In genomic region chr3:145986317-145987001, GRCm38 (mm10) we compare ENCODE assay signal across 11 mouse cellular contexts. TPM values are rescaled to one million over a fixed set of nuclear protein-coding genes. Genes with fewer than 3 reads are reported as not detected.
DNase-seq lines count a peak whose midpoint lies in the region; ATAC-seq lines count a peak whose summit lies in the region.
"Had no signal": no experiment of that assay in that cellular context is flagged by ENCODE, and none has a peak within 500 bp of the region (broad histone marks: within the 10 kb centered on the region; RNA-seq: fewer than 3 reads in every experiment).

No protein-coding gene starts in this region.

- H3K9ac ChIP-seq in heart, embryonic 16.5 days (ENCODE audit: low read length), result peak overlapping the region; percentile 94; the same call in 1 of the 2 replicates
- no peak overlapping the region for H3K9ac ChIP-seq in midbrain, embryonic 13.5 days (replicated peaks)
- H3K9ac ChIP-seq in embryonic facial prominence, embryonic 15.5 days, result no peak overlapping the region

- DNase-seq in heart, postnatal 14 days, result no peak
- no peak for DNase-seq in midbrain, embryonic 10.5 days (ENCODE audit: low spot score)
- peak; percentile 25 to 52 for DNase-seq in lung, postnatal 4 days
- no peak for DNase-seq in cerebellum, adult 11 months
- DNase-seq in urinary bladder, postnatal 25 days (ENCODE audit: low spot score), result no peak
- DNase-seq: cerebellum, adult 11-12 months; gastrocnemius, postnatal 10 days; kidney, postnatal 36 days had no signal

- ATAC-seq in heart, embryonic 16.5 days (replicated peaks; ENCODE audit: extremely low read depth, insufficient read depth, low FRiP score), result no peak
- ATAC-seq in midbrain, embryonic 13.5 days, result no peak
- ATAC-seq in embryonic facial prominence, embryonic 15.5 days (ENCODE audit: insufficient number of reproducible peaks, low FRiP score, low TSS enrichment, low read depth), result no peak

- H3K4me3 ChIP-seq in heart, embryonic 16.5 days (ENCODE audit: low read length), result peak overlapping the region; percentile 92
- H3K4me3 ChIP-seq in midbrain, embryonic 13.5 days (replicated peaks), result peak overlapping the region; percentile 65; the same call in 1 of the 2 replicates
- H3K4me3 ChIP-seq in midbrain, embryonic 10.5 days, result no peak overlapping the region
- H3K4me3 ChIP-seq in embryonic facial prominence, embryonic 15.5 days (replicated peaks), result 0 out of 2 replicates have a peak overlapping the region, but pooled peaks have one; percentile 78

- H3K4me1 ChIP-seq in heart, embryonic 16.5 days (ENCODE audit: control insufficient read depth, insufficient read depth, low read length), result peaks cover 12% of the 10 kb centered on the region
- peaks cover 19% of the 10 kb centered on the region for H3K4me1 ChIP-seq in midbrain, embryonic 13.5 days (replicated peaks)
- peaks cover 31% of the 10 kb centered on the region for H3K4me1 ChIP-seq in midbrain, embryonic 10.5 days
- H3K4me1 ChIP-seq in embryonic facial prominence, embryonic 15.5 days, result peaks cover 19% of the 10 kb centered on the region

- no peaks in the 10 kb centered on the region for H3K36me3 ChIP-seq in heart, embryonic 16.5 days (ENCODE audit: control insufficient read depth, insufficient read depth)
- no peaks in the 10 kb centered on the region for H3K36me3 ChIP-seq in midbrain, embryonic 13.5 days
- 0 out of 2 replicates have a peak, but pooled peaks cover 4% of the 10 kb centered on the region for H3K36me3 ChIP-seq in midbrain, embryonic 10.5 days
- H3K36me3 ChIP-seq in embryonic facial prominence, embryonic 15.5 days, result no peaks in the 10 kb centered on the region

- no peaks in the 10 kb centered on the region for H3K27me3 ChIP-seq in heart, embryonic 16.5 days (ENCODE audit: control insufficient read depth, insufficient read depth, low read length)
- peaks cover 47% of the 10 kb centered on the region for H3K27me3 ChIP-seq in midbrain, embryonic 13.5 days
- peaks cover 54% of the 10 kb centered on the region for H3K27me3 ChIP-seq in midbrain, embryonic 10.5 days (ENCODE audit: low read depth, poor library complexity, severe bottlenecking)
- no peaks in the 10 kb centered on the region; the same call in 1 of the 2 replicates for H3K27me3 ChIP-seq in embryonic facial prominence, embryonic 15.5 days

- peak overlapping the region; percentile 78 for H3K4me2 ChIP-seq in heart, embryonic 16.5 days (ENCODE audit: low read depth, low read length)
- peak overlapping the region; percentile 85; the same call in 1 of the 2 replicates for H3K4me2 ChIP-seq in midbrain, embryonic 13.5 days (replicated peaks)
- H3K4me2 ChIP-seq in embryonic facial prominence, embryonic 15.5 days (replicated peaks), result no peak overlapping the region

- 57% methylated on average over 6 of the region's 6 CpGs for WGBS in heart, embryonic 16.5 days
- WGBS in midbrain, embryonic 13.5 days, result 62% methylated on average over 6 of the region's 6 CpGs
- WGBS in midbrain, embryonic 10.5 days, result 58% methylated on average over 6 of the region's 6 CpGs
- WGBS in embryonic facial prominence, embryonic 15.5 days, result 53% methylated on average over 6 of the region's 6 CpGs

- peaks cover 3% of the 10 kb centered on the region; the same call in 1 of the 2 replicates for H3K9me3 ChIP-seq in heart, embryonic 16.5 days (replicated peaks; ENCODE audit: control insufficient read depth, low read length)
- no peaks in the 10 kb centered on the region for H3K9me3 ChIP-seq in midbrain, embryonic 13.5 days
- H3K9me3 ChIP-seq in midbrain, embryonic 10.5 days (replicated peaks), result no peaks in the 10 kb centered on the region
- no peaks in the 10 kb centered on the region for H3K9me3 ChIP-seq in embryonic facial prominence, embryonic 15.5 days (replicated peaks)

- H3K27ac ChIP-seq in heart, embryonic 16.5 days (ENCODE audit: low read length), result peak overlapping the region; percentile 100
- no peak overlapping the region for H3K27ac ChIP-seq in midbrain, embryonic 13.5 days
- no peak overlapping the region for H3K27ac ChIP-seq in midbrain, embryonic 10.5 days (replicated peaks)
- H3K27ac ChIP-seq in embryonic facial prominence, embryonic 15.5 days (replicated peaks), result no peak overlapping the region

- intact Hi-C loops in heart, postnatal 14 days (cut with DNase I), result loop anchor here (5.0 kb wide), 2 partner anchors 34 to 56 kb away; no protein-coding TSS in a partner anchor

RNA-seq across cellular contexts. Expression of gene Syde2, which starts 1.2 kb away (rescaled TPM):
- 10.2 and 10.3 TPM in 2 replicates for polyA plus RNA-seq in heart, embryonic 16.5 days (2015; fragmentation: Nextera tagmentation; extraction: Ambion mirVana)
- 10 to 100 TPM; 21.5 to 25.4 TPM for total RNA-seq in heart, postnatal 14 days (2021)
- polyA plus RNA-seq in midbrain, embryonic 13.5 days (2015; fragmentation: Nextera tagmentation; extraction: Ambion mirVana), result 0.39 and 0.52 TPM in 2 replicates
- 0.53 and 0.95 TPM in 2 replicates for polyA plus RNA-seq in midbrain, embryonic 10.5 days (2016; fragmentation: Nextera tagmentation; extraction: Ambion mirVana)
- 1.6 and 1.7 TPM in 2 replicates for polyA plus RNA-seq in embryonic facial prominence, embryonic 15.5 days (2015; fragmentation: Nextera tagmentation; extraction: Ambion mirVana)

RNA-seq across cellular contexts. Expression of gene 2410004B18Rik, which starts 48.6 kb away (rescaled TPM):
- polyA plus RNA-seq in heart, embryonic 16.5 days (2015; fragmentation: Nextera tagmentation; extraction: Ambion mirVana), result 39.6 and 45.5 TPM in 2 replicates
- 10 to 100 TPM; 16.7 to 22.9 TPM for total RNA-seq in heart, postnatal 14 days (2021)
- 70.0 and 73.0 TPM in 2 replicates for polyA plus RNA-seq in midbrain, embryonic 13.5 days (2015; fragmentation: Nextera tagmentation; extraction: Ambion mirVana)
- polyA plus RNA-seq in midbrain, embryonic 10.5 days (2016; fragmentation: Nextera tagmentation; extraction: Ambion mirVana), result 50.6 and 51.1 TPM in 2 replicates
- polyA plus RNA-seq in embryonic facial prominence, embryonic 15.5 days (2015; fragmentation: Nextera tagmentation; extraction: Ambion mirVana), result 49.1 and 49.9 TPM in 2 replicates

Comparison
In these comparisons a context has a peak if more than half of its experiments do, and no peak if none do; other contexts are left out.
1. DNase-seq: peak in lung, postnatal 4 days (2 of 2); none in heart, postnatal 14 days (0 of 2), midbrain, embryonic 10.5 days (single experiment), cerebellum, adult 11 months (single experiment) and urinary bladder, postnatal 25 days (single experiment).